Mouse (Mus musculus): ENCODE data around the gene Fbxo36. TPM values are rescaled to one million over a fixed set of nuclear protein-coding genes. Genes with fewer than 3 reads are reported as not detected.

Fbxo36 gene
- polyA plus RNA-seq, 1 experiment from 2014 or later = 25.7 TPM

- H3K4me3 ChIP-seq (ENCODE audit: low read length) = no peak overlapping the region
- no peaks in the 10 kb centered on the region for H3K27me3 ChIP-seq (ENCODE audit: control insufficient read depth, insufficient read depth, low read depth, low read length)
- no peak overlapping the region for H3K27ac ChIP-seq (ENCODE audit: low read length)
- no peak overlapping the region for H3K9ac ChIP-seq (ENCODE audit: low read length)
- no peak for ATAC-seq (ENCODE audit: low read depth)
- H3K9me3 ChIP-seq (ENCODE audit: control insufficient read depth, low read length) = no peaks in the 10 kb centered on the region; the same call in 1 of the 2 replicates
- H3K4me1 ChIP-seq (replicated peaks; ENCODE audit: control insufficient read depth, insufficient read depth, low read length) = no peaks in the 10 kb centered on the region
- no peak overlapping the region for H3K4me2 ChIP-seq (ENCODE audit: low read depth, low read length)
- WGBS = 87% methylated on average over 4 of the region's 4 CpGs
- no peaks in the 10 kb centered on the region for H3K36me3 ChIP-seq (ENCODE audit: control insufficient read depth, insufficient read depth, low read length)
Measured at GRCm38 (mm10) chr1:84943549-84943948, 103.9 kb downstream of the Fbxo36 start.

GRCm38 (mm10) chr1:84945950-84946349, 106.3 kb downstream of the Fbxo36 start:
- Histone ChIP-seq H3K27ac (ENCODE audit: low read length) (no peak overlapping the region), H3K27me3 (ENCODE audit: control insufficient read depth, insufficient read depth, low read depth, low read length) (no peaks in the 10 kb centered on the region), H3K36me3 (ENCODE audit: control insufficient read depth, insufficient read depth, low read length) (no peaks in the 10 kb centered on the region), H3K9ac (ENCODE audit: low read length) (no peak overlapping the region), H3K4me1 (replicated peaks; ENCODE audit: control insufficient read depth, insufficient read depth, low read length) (no peaks in the 10 kb centered on the region), H3K4me2 (ENCODE audit: low read depth, low read length) (no peak overlapping the region), H3K4me3 (ENCODE audit: low read length) (no peak overlapping the region), H3K9me3 (ENCODE audit: control insufficient read depth, low read length) (no peaks in the 10 kb centered on the region; the same call in 1 of the 2 replicates)
- WGBS = 64% methylated on average over 3 of the region's 3 CpGs
- ATAC-seq (ENCODE audit: low read depth) = no peak

- H3K36me3 ChIP-seq (ENCODE audit: control insufficient read depth, insufficient read depth, low read length) = no peaks in the 10 kb centered on the region
- no peak for ATAC-seq (ENCODE audit: low read depth)
- WGBS = 72% methylated on average over 2 of the region's 2 CpGs
- H3K9me3 ChIP-seq (ENCODE audit: control insufficient read depth, low read length) = no peaks in the 10 kb centered on the region; the same call in 1 of the 2 replicates
- H3K27ac ChIP-seq (ENCODE audit: low read length) = no peak overlapping the region
- no peaks in the 10 kb centered on the region for H3K27me3 ChIP-seq (ENCODE audit: control insufficient read depth, insufficient read depth, low read depth, low read length)
- no peaks in the 10 kb centered on the region for H3K4me1 ChIP-seq (replicated peaks; ENCODE audit: control insufficient read depth, insufficient read depth, low read length)
- no peak overlapping the region for H3K9ac ChIP-seq (ENCODE audit: low read length)
- no peak overlapping the region for H3K4me3 ChIP-seq (ENCODE audit: low read length)
- H3K4me2 ChIP-seq (ENCODE audit: low read depth, low read length) = no peak overlapping the region
Measured at GRCm38 (mm10) chr1:84947390-84947789, 107.7 kb downstream of the Fbxo36 start.

Other genes with a start within 250 kb of the Fbxo36 start
- gene Dner, start 143.6 kb upstream of the Fbxo36 start, polyA plus RNA-seq (2015; fragmentation: Nextera tagmentation; extraction: Ambion mirVana) = 1.2 and 2.5 TPM in 2 replicates
- 59.1 and 59.3 TPM in 2 replicates for gene Trip12, start 675 bp downstream of the Fbxo36 start, polyA plus RNA-seq (2015; fragmentation: Nextera tagmentation; extraction: Ambion mirVana)
- gene Slc16a14, start 95.3 kb downstream of the Fbxo36 start, polyA plus RNA-seq (2015; fragmentation: Nextera tagmentation; extraction: Ambion mirVana) = 0.21 and 0.33 TPM in 2 replicates